Mouse (Mus musculus): ENCODE measurements around the gene Zfp715.
A peak's percentile ranks its signal among the peaks of the same experiment; 100 is the strongest.
"Not testable (repeated sequence)": the region's sequence is repeated elsewhere in the genome, so short reads cannot be mapped to it uniquely, and the experiment has no call there.

Gene Zfp715

DNA sequence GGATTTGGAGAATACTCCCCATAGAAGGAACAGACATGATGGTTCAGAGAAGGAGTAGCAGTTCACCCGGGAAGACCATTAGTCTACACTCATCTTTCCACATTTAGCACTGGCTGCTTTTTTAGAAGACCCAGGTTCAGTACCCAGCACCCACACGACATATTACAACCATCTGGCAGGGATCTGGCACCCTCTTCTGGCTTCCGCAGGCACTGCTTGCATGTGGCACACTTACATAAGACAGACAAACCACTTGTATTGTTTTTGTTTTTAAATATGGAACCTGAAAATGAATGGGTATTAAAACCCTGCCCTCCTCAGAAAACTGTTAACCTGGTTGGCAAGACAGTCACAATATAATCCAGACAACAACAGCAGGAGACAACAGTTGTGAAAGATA is 21.6 kb downstream of the Zfp715 start:
- no peak for DNase-seq (ENCODE audit: low spot score)

DNA sequence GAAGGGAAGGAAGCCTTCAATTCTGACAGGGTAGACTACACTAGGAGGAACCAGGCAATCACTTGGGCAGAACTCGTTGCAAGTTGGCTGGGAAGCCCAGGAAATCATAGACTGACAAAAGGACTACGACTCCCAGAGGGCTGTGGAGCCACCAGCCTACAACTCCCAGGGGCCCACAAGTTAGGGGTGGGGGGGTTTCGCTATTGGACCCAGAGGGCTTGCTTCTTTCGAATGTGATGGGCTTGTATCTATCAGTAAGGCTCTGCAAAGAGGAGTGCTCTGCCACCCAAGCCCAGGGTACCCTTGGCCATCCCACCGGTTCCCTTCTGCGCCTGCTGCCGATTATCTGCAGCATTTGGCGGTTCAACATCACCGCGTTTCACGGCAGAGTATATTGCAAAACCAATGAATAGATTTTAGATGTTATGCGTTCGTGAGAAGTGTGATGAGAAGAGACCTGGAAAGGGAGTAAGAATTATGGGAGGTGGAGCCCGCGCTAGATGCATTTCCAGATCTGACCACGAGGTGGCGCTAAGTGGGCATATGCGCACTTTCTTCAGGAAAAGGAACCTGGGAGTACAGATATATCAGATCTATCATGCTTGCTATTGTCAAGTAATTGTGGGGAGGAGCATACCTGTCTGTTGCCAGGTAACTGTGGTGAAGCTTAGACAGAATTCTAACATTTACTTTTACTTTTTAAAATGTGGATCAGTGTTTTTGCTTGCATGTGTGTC is 30.1 kb downstream of the Zfp715 start:
- DNase-seq (ENCODE audit: low spot score): peak; percentile 69

- DNase-seq (ENCODE audit: low spot score): no peak
Measured at GRCm38 (mm10) chr7:43282459-43282858, 30.6 kb downstream of the Zfp715 start.

DNA sequence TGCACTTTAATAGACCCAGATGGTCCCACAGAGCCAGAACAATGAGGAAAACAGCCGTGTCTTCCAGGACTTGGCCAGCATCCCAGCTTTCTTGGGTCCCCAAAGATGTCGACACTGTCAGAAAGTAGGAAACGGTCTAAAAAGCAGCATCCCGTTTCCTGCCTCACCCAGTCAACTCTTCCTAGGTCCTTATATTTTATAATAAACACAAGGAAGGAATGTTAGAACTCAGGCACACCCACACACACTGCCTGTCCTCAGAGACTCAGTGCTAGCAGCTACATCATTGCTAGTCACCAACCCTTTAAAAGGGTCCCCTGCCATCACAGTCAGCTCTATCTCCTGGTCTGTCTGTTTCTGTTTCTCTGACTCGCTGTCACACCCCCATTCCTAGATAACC is 35.7 kb downstream of the Zfp715 start:
- DNase-seq (ENCODE audit: low spot score): no peak

DNA sequence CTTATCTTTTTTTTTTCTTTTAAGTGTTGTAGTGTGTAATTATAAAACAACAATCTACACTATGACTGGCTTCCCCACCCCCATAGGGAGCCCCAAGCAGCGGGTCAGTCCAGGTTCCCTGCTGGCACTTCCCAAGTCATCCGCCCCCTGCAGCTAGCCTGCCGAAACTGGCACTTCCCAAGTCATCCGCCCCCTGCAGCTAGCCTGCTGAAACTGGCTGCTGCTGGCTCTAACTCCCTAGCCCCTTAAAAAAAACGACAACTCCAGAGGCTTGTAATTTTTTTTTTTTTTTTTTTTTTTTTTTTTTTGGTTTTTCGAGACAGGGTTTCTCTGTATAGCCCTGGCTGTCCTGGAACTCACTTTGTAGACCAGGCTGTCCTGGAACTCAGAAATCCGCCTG is 36.9 kb downstream of the Zfp715 start:
- not testable (repeated sequence) for DNase-seq (ENCODE audit: low spot score)

DNA sequence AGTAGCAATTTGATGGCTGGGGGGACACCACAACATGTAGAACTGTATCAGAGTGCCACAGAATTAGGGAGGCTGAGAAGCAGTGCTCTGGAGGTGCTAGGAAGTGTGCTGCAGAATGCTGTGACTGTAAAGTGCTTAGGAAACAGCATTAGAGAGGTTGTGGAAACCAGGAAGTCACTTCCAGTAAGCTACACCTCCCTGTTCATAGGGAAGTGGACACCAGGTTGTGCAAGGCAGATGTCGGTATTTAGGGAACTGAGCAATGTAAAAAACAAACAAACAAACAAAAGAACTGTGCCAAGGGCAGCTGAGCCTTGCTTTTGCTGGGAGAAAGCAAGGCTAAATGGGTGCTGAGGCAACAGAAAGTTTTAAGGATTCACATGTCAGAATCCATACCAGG is 39.6 kb downstream of the Zfp715 start:
- DNase-seq (ENCODE audit: low spot score): no peak

GRCm38 (mm10) chr7:43267359-43267758 is 45.7 kb downstream of the Zfp715 start:
- not testable (repeated sequence) for DNase-seq (ENCODE audit: low spot score)

DNA sequence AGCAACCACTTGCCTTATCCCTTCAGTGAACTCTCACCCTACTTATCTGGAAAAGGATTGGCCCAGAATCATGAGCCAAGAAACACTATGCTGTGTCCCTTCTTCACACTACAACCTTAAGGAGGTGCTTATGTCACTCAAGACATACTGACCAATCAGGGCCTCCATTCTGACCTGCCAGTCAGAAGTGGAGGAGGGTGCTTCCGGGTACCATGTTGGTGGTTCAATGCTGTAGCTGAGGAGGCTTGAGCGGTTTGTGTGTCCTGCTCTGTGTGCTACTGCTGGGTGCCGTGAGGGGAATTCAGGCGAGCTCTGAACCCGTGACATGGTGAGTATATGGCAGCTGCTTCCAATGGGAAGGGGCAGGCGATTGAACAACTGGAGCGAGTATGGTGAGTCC is 59.6 kb downstream of the Zfp715 start:
- DNase-seq (ENCODE audit: low spot score): no peak

GRCm38 (mm10) chr7:43250718-43251117 is 62.4 kb downstream of the Zfp715 start:
- not testable (repeated sequence) for DNase-seq (ENCODE audit: low spot score)
